Mouse (Mus musculus): ENCODE data around the gene Spata32.

GRCm38 (mm10) chr11:103247504-103248177 is 29.4 kb upstream of the Spata32 start:
- TF ChIP-seq POLR2A (IDR thresholded peaks at IDR 0.05; ENCODE audit: extremely low read depth, insufficient read depth, low read length) (no peak), CTCF (IDR thresholded peaks at IDR 0.05; ENCODE audit: low read depth, low read length) (no peak)

Measured in liver, adult 2 months (tissue).